Mouse (Mus musculus): ENCODE measurements around the gene Rmi1. TPM values are rescaled to one million over a fixed set of nuclear protein-coding genes. Genes with fewer than 3 reads are reported as not detected.

Gene Rmi1
- polyA plus RNA-seq, 1 experiment from 2014 or later: 23.1 TPM

MicroRNAs within 50 kb of the gene (microRNA counts, 519-probe panel; counts per million panel counts)
- 3,790 counts per million, percentile 27 among the panel's probes with 10 or more counts for microRNA mmu-miR-7a

Small RNAs within 50 kb of the gene (microRNA-seq; reads per million reads assigned to microRNA genes)
- 45.3 reads per million, percentile 41 among the genes with 10 or more reads in this experiment for gene Mir7-1

Other genes with a start within 250 kb of the Rmi1 start
- 25.4 and 28.9 TPM in 2 replicates for gene Idnk, start 244.6 kb upstream of the Rmi1 start, polyA plus RNA-seq (2016; fragmentation: Nextera tagmentation; extraction: Ambion mirVana)
- gene Ubqln1, start 186.6 kb upstream of the Rmi1 start, polyA plus RNA-seq (2016; fragmentation: Nextera tagmentation; extraction: Ambion mirVana): 104 and 108 TPM in 2 replicates
- 24.7 and 25.4 TPM in 2 replicates for gene Gkap1, start 126.5 kb upstream of the Rmi1 start, polyA plus RNA-seq (2016; fragmentation: Nextera tagmentation; extraction: Ambion mirVana)
- 0.40 and 0.41 TPM in 2 replicates for gene Kif27, start 43.1 kb upstream of the Rmi1 start, polyA plus RNA-seq (2016; fragmentation: Nextera tagmentation; extraction: Ambion mirVana)
- gene 2210016F16Rik, start 17.0 kb upstream of the Rmi1 start, polyA plus RNA-seq (2016; fragmentation: Nextera tagmentation; extraction: Ambion mirVana): 27.9 and 30.5 TPM in 2 replicates
- 1,144 and 1,169 TPM in 2 replicates for gene Hnrnpk, start 1.1 kb downstream of the Rmi1 start, polyA plus RNA-seq (2016; fragmentation: Nextera tagmentation; extraction: Ambion mirVana)
- gene Slc28a3, start 208.6 kb downstream of the Rmi1 start, polyA plus RNA-seq (2016; fragmentation: Nextera tagmentation; extraction: Ambion mirVana): not detected in 2 replicates